Mouse (Mus musculus): ENCODE measurements around the gene Olfr152. TPM values are rescaled to one million over a fixed set of nuclear protein-coding genes. Genes with fewer than 3 reads are reported as not detected.

Olfr152 gene
- not detected in 2 replicates for polyA plus RNA-seq (2015; fragmentation: Nextera tagmentation; extraction: Ambion mirVana)

DNA sequence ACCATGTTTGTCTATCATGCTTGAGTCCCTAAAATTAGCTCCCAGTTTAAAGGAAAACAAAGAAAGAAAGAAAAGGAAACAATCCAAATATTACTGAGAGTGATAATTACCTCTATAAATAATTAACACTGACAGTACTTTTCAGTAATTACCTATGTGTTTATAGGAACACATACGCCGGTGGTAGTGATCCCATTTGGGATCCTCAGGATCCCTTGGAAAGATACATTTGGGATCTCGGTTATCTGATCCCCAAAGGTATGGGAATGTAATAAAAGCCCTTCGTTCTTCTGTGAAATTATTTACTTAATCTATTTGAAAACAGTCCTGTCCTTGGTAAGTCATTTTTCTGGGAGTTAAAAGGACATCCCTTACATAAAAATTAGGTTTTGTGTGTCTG is at the start of gene Olfr152:
Gene Olfr152, plus strand, starts transcription at position 301 of the 400 bp plus-strand sequence.
- TF ChIP-seq CTCF (IDR thresholded peaks at IDR 0.05; ENCODE audit: low read depth) (no peak), EP300 (IDR thresholded peaks at IDR 0.05; ENCODE audit: low read depth) (no peak)
- Histone ChIP-seq H3K4me3 (ENCODE audit: low read depth, low read length) (no peak within 1 kb of the TSS), H3K27me3 (ENCODE audit: insufficient read depth, low read length) (no peaks in the 10 kb centered on the region), H3K9me3 (ENCODE audit: low read length) (no peaks in the 10 kb centered on the region), H3K4me1 (ENCODE audit: insufficient read depth) (no peaks in the 10 kb centered on the region), H3K9ac (replicated peaks) (no peak within 1 kb of the TSS), H3K4me2 (ENCODE audit: low read depth, low read length) (no peak within 1 kb of the TSS), H3K27ac (ENCODE audit: low read depth) (no peak within 1 kb of the TSS), H3K36me3 (replicated peaks; ENCODE audit: insufficient read depth, low read length) (no peaks in the 10 kb centered on the region)
- no peak for ATAC-seq
- no peak for DNase-seq
- 72% methylated on average over 4 of the region's 4 CpGs for WGBS (ENCODE audit: insufficient replicate concordance)

GRCm38 (mm10) chr2:87739878-87740277 is 39.4 kb upstream of the Olfr152 start, which contains the start of gene Olfr1138:
Olfr1138 (minus strand) TSS chr2:87739978.
- Histone ChIP-seq H3K4me1 (ENCODE audit: insufficient read depth) (no peaks in the 10 kb centered on the region), H3K27me3 (ENCODE audit: insufficient read depth, low read length) (no peaks in the 10 kb centered on the region), H3K9me3 (ENCODE audit: low read length) (no peaks in the 10 kb centered on the region), H3K27ac (ENCODE audit: low read depth) (no peak within 1 kb of the TSS), H3K4me2 (ENCODE audit: low read depth, low read length) (no peak within 1 kb of the TSS), H3K9ac (replicated peaks) (no peak within 1 kb of the TSS), H3K4me3 (ENCODE audit: low read depth, low read length) (no peak within 1 kb of the TSS), H3K36me3 (replicated peaks; ENCODE audit: insufficient read depth, low read length) (no peaks in the 10 kb centered on the region)
- WGBS (ENCODE audit: insufficient replicate concordance): 67% methylated on average over 1 of the region's 1 CpGs
- ATAC-seq: no peak
- no peak for TF ChIP-seq EP300 (IDR thresholded peaks at IDR 0.05; ENCODE audit: low read depth)
- no peak for TF ChIP-seq CTCF (IDR thresholded peaks at IDR 0.05; ENCODE audit: low read depth)
- DNase-seq: no peak

- Histone ChIP-seq H3K27ac (ENCODE audit: low read depth) (no peak within 1 kb of the TSS), H3K27me3 (ENCODE audit: insufficient read depth, low read length) (no peaks in the 10 kb centered on the region), H3K9ac (replicated peaks) (no peak within 1 kb of the TSS), H3K4me2 (ENCODE audit: low read depth, low read length) (no peak within 1 kb of the TSS), H3K4me3 (ENCODE audit: low read depth, low read length) (no peak within 1 kb of the TSS), H3K36me3 (replicated peaks; ENCODE audit: insufficient read depth, low read length) (no peaks in the 10 kb centered on the region), H3K9me3 (ENCODE audit: low read length) (no peaks in the 10 kb centered on the region), H3K4me1 (ENCODE audit: insufficient read depth) (no peaks in the 10 kb centered on the region)
- DNase-seq: no peak
- TF ChIP-seq CTCF (IDR thresholded peaks at IDR 0.05; ENCODE audit: low read depth): no peak
- no peak for TF ChIP-seq EP300 (IDR thresholded peaks at IDR 0.05; ENCODE audit: low read depth)
- 50% methylated on average over 3 of the region's 3 CpGs for WGBS (ENCODE audit: insufficient replicate concordance)
- no peak for ATAC-seq
These were observed 35.8 kb upstream of the Olfr152 start, which contains the start of gene Olfr1140 for GRCm38 (mm10) chr2:87743452-87743851. Olfr1140 (plus strand) TSS chr2:87743752.

DNA sequence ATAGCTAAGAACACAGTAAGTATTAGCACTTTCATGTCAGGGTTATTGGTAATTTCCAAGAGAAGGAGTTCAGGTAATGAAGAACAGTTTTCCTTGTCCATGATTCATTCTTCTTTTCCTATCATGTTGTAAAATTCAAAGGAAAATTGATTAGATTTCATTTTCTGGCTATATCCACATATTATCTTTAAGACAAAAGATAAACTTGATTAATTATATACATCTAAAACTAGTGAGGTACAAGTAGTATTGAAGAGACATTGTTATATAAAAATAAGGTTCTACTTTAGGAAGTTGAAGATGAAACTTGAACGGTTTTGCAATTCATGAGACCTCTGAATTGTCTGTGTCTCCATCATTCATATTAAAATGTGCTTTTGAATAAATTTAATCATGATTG is 25.4 kb upstream of the Olfr152 start, which contains the start of gene Olfr1141:
Gene Olfr1141, minus strand, starts transcription at position 101 of the 400 bp plus-strand sequence.
- no peaks in the 10 kb centered on the region for H3K36me3 ChIP-seq (replicated peaks; ENCODE audit: insufficient read depth, low read length)
- TF ChIP-seq EP300 (IDR thresholded peaks at IDR 0.05; ENCODE audit: low read depth) (no peak), CTCF (IDR thresholded peaks at IDR 0.05; ENCODE audit: low read depth) (no peak)
- no peak within 1 kb of the TSS for H3K27ac ChIP-seq (ENCODE audit: low read depth)
- H3K27me3 ChIP-seq (ENCODE audit: insufficient read depth, low read length): no peaks in the 10 kb centered on the region
- H3K4me2 ChIP-seq (ENCODE audit: low read depth, low read length): no peak within 1 kb of the TSS
- no peak within 1 kb of the TSS for H3K9ac ChIP-seq (replicated peaks)
- no peaks in the 10 kb centered on the region for H3K4me1 ChIP-seq (ENCODE audit: insufficient read depth)
- 63% methylated on average over 1 of the region's 1 CpGs for WGBS (ENCODE audit: insufficient replicate concordance)
- no peak within 1 kb of the TSS for H3K4me3 ChIP-seq (ENCODE audit: low read depth, low read length)
- DNase-seq: no peak
- H3K9me3 ChIP-seq (ENCODE audit: low read length): no peaks in the 10 kb centered on the region
- no peak for ATAC-seq

GRCm38 (mm10) chr2:87776143-87776542 is 3.1 kb upstream of the Olfr152 start:
- TF ChIP-seq CTCF (IDR thresholded peaks at IDR 0.05; ENCODE audit: low read depth) (no peak), EP300 (IDR thresholded peaks at IDR 0.05; ENCODE audit: low read depth) (no peak)
- ATAC-seq (no peak), DNase-seq (no peak)
- Histone ChIP-seq H3K4me2 (ENCODE audit: low read depth, low read length) (no peak overlapping the region), H3K4me1 (ENCODE audit: insufficient read depth) (no peaks in the 10 kb centered on the region), H3K27ac (ENCODE audit: low read depth) (no peak overlapping the region), H3K4me3 (ENCODE audit: low read depth, low read length) (no peak overlapping the region), H3K9me3 (ENCODE audit: low read length) (no peaks in the 10 kb centered on the region), H3K9ac (replicated peaks) (no peak overlapping the region), H3K27me3 (ENCODE audit: insufficient read depth, low read length) (no peaks in the 10 kb centered on the region), H3K36me3 (replicated peaks; ENCODE audit: insufficient read depth, low read length) (no peaks in the 10 kb centered on the region)
- 40% methylated on average over 1 of the region's 1 CpGs for WGBS (ENCODE audit: insufficient replicate concordance)

DNA sequence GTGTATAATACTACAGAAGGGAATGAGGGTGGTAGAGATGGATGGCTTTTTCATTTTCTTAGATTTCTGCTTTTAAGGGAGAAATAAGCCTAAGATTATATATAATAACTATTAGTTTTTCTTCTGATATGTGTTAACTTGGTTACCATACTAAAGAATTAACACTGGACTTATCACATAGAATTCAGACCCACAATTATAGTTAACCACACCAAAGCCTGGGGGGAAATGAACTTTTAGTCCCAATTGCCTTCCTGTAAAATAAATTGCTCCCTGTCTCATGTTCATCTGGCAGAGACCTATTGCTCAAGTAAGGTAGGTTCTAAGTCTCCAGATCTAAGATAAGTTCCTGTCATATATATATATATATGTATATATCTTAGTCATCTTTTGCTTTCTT is 21.0 kb downstream of the Olfr152 start, which contains the start of gene Olfr1143:
Gene Olfr1143, plus strand, starts transcription at position 301 of the 400 bp plus-strand sequence.
- DNase-seq (no peak), ATAC-seq (no peak)
- Histone ChIP-seq H3K36me3 (replicated peaks; ENCODE audit: insufficient read depth, low read length) (no peaks in the 10 kb centered on the region), H3K4me2 (ENCODE audit: low read depth, low read length) (no peak within 1 kb of the TSS), H3K4me1 (ENCODE audit: insufficient read depth) (no peaks in the 10 kb centered on the region), H3K4me3 (ENCODE audit: low read depth, low read length) (no peak within 1 kb of the TSS), H3K9ac (replicated peaks) (no peak within 1 kb of the TSS), H3K27ac (ENCODE audit: low read depth) (no peak within 1 kb of the TSS), H3K27me3 (ENCODE audit: insufficient read depth, low read length) (no peaks in the 10 kb centered on the region), H3K9me3 (ENCODE audit: low read length) (no peaks in the 10 kb centered on the region)
- TF ChIP-seq CTCF (IDR thresholded peaks at IDR 0.05; ENCODE audit: low read depth): no peak
- no peak for TF ChIP-seq EP300 (IDR thresholded peaks at IDR 0.05; ENCODE audit: low read depth)

DNA sequence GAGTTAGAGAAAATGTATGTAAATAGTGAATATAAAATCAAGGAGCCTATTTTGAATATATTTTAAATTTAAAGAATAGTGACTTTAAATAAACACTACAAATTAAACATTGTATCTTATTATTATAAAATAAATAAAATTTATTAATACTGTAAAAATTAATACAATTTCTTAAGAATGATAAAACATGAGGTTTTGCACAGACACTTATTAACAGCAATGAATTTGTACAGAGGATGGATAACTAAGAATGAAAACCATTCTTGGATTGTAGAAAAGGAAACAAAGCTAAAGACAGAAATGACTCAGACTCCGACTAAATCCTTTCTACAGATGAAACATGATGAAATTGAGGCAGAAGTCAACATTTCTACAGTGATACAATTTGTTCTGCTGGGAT is 30.2 kb downstream of the Olfr152 start, which contains the start of gene Olfr1145:
Gene Olfr1145, plus strand, starts transcription at position 301 of the 400 bp plus-strand sequence.
- H3K9ac ChIP-seq (replicated peaks): no peak within 1 kb of the TSS
- H3K4me3 ChIP-seq (ENCODE audit: low read depth, low read length): no peak within 1 kb of the TSS
- no peak for TF ChIP-seq EP300 (IDR thresholded peaks at IDR 0.05; ENCODE audit: low read depth)
- TF ChIP-seq CTCF (IDR thresholded peaks at IDR 0.05; ENCODE audit: low read depth): no peak
- WGBS (ENCODE audit: insufficient replicate concordance): 53% methylated on average over 1 of the region's 1 CpGs
- H3K27ac ChIP-seq (ENCODE audit: low read depth): no peak within 1 kb of the TSS
- DNase-seq (no peak), ATAC-seq (no peak)
- H3K4me1 ChIP-seq (ENCODE audit: insufficient read depth): no peaks in the 10 kb centered on the region
- no peak within 1 kb of the TSS for H3K4me2 ChIP-seq (ENCODE audit: low read depth, low read length)
- H3K36me3 ChIP-seq (replicated peaks; ENCODE audit: insufficient read depth, low read length): no peaks in the 10 kb centered on the region
- H3K9me3 ChIP-seq (ENCODE audit: low read length): no peaks in the 10 kb centered on the region
- H3K27me3 ChIP-seq (ENCODE audit: insufficient read depth, low read length): no peaks in the 10 kb centered on the region
